Mouse (Mus musculus): ENCODE measurements around the gene Immp2l. TPM values are rescaled to one million over a fixed set of nuclear protein-coding genes. Genes with fewer than 3 reads are reported as not detected.
A peak's percentile ranks its signal among the peaks of the same experiment; 100 is the strongest.

The Immp2l gene
- total RNA-seq, 2 experiments from 2014 or later, result 7.1 to 8.8 TPM

DNA sequence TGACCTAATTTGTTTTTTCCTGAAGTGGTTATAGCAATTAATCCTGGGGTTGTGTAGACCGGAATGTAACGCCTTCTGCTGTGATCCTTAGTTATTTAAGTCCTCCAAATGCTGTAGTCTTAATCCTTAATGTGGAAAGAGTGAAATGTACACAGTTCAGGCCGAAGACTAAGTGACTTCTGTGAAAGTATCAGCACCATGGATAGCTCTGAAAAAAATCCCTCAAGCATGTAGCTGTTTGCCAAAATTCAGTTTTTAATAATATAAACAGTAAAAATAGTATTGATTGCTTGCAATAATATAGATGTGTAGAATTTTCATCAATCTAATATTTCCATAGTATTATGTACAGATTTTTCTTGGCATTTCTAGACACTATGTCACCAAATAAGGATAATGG lies 332.1 kb downstream of the Immp2l start:
- intact Hi-C loops (cut with DNase I; ENCODE audit: low total_unique reads), result no loop called here

DNA sequence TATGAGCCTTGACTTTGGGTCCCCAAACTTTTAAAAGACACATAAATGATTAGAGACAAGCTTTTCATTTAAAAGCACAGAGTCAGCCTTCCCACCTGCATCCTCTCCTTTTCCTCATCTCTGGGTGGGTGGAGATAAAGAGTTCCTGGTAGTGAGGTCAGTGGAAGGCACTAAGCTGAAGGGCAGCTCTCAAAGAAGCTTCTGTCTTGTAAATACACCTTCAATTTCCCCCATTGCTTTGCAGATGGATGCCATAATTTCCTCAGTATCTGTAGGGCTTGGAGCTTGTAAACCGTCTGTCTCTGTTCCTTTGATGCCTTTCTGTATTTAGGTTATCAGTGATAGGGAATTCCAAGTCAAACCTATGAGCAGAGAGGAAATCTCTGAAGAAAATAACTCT lies 362.8 kb downstream of the Immp2l start:
- intact Hi-C loops (cut with DNase I; ENCODE audit: low total_unique reads), result no loop called here
- no peak for DNase-seq

More for the DNA sequence above, 332.1 kb downstream of the Immp2l start:
- no peak for DNase-seq

DNA sequence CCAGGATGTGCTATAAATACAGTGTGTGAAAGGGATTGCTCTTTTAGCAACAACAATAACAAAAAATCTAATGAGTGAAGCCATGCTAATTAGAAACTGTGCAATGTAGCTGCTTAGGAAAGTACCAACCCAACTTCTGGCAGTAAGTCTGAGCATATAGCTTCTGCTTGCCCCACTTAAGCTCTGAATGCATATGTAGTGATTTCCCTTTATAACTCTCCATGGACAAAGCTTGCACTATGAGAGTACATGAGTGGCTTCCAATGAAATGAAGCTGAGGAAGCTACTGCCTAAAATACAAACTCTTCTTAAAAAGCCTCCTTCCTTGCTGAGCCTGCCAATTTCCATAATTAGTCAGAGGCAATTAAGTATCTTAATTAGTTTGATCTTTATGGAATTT lies 370.3 kb downstream of the Immp2l start:
- intact Hi-C loops (cut with DNase I; ENCODE audit: low total_unique reads), result no loop called here
- no peak for DNase-seq

DNA sequence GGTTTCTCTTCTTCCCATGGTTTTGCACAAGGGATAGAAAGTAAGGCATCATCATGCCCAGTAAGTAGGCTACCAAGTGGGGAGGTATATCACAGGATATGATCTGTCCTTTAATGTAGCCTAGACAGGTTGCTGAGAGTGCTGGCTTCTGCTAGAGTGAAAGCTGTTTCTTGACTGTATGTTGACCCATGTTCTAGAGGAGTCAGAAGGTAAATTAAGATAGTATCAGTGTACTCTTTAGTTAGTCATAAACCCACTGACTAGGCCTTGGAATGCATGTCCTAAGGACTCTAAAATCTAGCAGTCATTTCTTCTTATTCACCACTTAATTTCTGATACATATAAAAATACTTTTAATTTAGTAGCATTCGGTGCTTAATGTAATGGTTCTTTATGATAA lies 377.2 kb downstream of the Immp2l start:
- intact Hi-C loops (cut with DNase I; ENCODE audit: low total_unique reads), result no loop called here
- DNase-seq, result no peak

DNA sequence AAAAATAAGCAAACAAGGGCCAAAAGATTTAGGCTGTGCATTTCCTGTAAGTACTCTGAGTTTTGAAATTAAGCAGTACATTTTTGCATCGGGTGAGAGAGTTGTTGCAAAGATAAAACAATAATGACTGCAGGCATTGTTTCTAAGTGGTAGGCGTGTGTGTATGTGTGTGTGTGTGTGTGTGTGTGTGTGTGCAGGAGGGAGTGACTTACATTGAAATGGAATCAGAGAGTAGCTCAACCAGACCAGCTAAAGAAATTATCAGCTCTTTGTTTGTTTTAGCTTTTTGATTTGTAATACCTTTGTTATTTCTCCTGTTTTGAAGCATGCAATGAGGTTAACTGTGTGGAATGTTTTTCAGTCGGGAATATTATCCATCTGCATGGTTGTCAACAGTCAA lies 378.0 kb downstream of the Immp2l start:
- no peak for DNase-seq

DNA sequence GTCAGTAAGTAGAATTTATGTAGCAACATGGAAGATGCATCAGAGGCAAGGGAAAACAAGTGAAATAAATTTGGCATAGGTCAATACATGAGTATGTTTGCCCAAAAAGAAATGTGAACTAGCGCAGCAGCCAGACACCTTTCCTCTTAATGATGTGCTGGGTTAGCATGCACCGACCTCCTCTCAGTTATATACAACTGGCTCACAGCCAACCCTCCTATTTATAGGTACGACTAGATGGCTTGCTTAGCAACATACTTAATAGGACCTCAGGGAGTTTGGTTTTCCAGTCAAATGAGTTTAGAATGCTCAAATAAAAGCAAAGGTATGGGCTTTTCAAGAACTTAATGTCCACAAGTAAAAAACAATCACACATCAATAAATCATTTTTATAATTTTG lies 385.5 kb downstream of the Immp2l start:
- no peak for DNase-seq
- intact Hi-C loops (cut with DNase I; ENCODE audit: low total_unique reads), result no loop called here

More for the DNA sequence above, 378.0 kb downstream of the Immp2l start:
- intact Hi-C loops (cut with DNase I; ENCODE audit: low total_unique reads), result no loop called here

DNA sequence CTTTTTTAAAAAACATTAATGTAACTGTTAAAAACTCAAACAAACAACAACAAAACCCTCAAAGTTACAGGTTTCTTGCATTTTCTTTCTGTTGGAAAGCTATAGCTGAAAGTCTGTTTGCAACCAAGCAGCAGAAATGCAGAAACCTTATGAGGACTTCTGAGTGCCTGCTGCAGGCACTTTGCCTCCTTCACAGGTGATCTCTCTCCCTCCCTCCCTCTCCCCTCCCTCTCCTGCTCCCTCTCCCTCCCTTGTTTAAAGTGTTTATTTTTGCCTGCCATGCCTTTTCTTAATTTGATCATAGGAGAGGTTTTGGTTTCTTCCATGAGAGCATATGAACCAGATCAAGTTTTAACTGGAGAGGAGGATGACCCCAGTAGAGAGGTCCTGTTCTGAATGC lies 392.7 kb downstream of the Immp2l start:
- intact Hi-C loops (cut with DNase I; ENCODE audit: low total_unique reads), result no loop called here
- no peak for DNase-seq

DNA sequence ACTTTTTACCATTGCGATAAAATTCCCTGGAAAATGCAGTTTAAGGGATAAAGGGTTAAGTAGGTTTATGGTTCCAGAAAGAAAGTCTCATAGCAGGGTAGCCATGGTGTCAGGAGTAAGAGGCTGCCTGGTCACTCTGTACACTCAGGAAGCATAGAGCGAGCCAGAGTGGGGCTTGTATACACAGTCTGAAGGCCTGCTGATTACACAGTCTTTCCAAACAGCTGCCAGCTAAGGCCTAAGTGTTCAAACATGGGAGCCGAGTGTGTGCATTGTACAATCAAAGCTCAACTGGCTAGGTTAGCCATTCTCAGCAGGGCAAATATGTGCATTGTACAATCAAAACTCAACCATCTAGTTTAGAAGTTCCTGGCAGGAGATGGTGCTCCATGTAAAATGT lies 393.2 kb downstream of the Immp2l start:
- DNase-seq, result no peak

DNA sequence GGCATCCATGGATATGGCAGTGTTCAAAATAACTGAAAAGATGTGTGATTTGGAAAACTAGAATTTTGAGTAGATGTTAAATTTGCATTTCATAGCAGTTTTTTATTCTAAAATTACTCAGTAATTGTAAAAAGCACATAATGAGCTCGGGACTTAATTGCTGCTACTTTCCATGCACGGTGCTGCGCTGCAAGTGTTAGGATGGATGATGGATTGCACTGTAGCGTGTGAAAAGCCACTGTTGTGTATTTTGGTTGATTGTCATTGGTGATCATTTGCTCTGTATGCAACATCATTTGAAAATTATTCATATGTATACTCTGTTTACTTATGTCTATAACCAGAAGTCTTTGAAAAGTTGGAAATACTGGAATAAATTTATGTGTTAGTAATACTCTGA lies 394.1 kb downstream of the Immp2l start:
- intact Hi-C loops (cut with DNase I; ENCODE audit: low total_unique reads), result no loop called here
- no peak for DNase-seq

More for the DNA sequence above, 393.2 kb downstream of the Immp2l start:
- intact Hi-C loops (cut with DNase I; ENCODE audit: low total_unique reads), result no loop called here

DNA sequence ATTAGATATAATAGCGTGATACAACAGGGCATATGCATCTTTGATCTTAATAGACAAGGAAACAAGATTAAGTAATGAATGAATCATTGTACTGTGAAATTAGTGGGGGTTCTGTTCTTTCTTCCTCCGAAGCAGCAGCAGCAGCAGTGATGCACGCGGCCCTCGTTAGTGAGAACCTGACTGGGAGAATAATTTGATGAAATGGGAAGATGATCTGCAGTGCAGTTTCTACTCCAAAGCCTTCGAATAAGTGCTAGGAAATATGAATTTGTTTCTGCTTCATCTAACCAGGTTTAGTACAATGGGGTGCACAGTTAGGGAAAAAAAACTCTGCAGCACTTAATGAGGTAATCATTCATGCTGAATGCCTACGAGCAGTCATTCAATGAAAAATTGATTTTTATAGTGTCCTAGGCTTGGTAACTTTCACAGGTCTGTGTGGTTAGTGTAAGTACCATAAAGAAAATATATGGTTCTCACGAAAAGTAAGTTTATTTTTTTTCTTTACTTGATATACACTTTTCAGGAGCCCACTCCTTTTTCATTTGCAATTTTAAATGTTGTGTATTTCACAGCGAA lies 401.3 kb downstream of the Immp2l start:
- DNase-seq, result no peak
- intact Hi-C loops (cut with DNase I; ENCODE audit: low total_unique reads), result no loop called here

DNA sequence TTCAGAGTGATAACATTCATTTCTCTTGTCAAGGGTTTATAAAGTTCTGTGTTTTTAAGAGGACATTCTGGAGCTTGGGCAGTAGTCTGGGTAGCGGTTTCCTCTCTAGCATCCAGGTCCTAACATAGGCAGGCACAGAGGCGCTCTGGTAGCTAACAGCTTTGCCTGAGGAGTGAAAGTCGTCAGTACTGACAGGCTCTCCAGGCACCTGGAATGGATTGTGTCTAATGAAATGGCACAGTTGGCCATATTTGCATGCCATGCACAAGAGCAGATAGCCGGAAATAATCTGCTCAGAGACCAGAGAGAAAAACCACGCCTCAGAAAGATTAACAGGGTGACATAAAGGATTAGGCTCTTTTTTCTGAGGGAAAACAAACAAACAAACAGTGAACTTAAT lies 403.6 kb downstream of the Immp2l start:
- no peak for DNase-seq
- intact Hi-C loops (cut with DNase I; ENCODE audit: low total_unique reads), result no loop called here

DNA sequence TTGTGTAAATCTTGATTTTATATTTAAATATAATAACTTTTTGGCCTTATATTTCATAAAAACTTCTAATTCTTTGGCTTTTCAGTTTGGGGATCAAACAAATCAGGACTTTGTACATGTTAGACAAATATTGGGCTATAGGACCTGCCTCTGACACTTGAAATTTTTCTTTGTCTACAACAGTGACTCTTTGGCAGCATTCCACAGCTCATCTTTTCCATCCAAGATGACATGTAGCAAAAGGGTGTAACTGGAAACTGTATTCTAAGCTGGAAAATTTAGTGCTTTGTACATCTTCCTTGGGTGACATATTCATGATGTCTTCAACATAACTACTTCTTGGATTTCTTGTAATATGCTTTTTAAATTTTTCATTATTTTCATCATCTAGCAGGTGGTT lies 404.9 kb downstream of the Immp2l start:
- DNase-seq, result no peak
- intact Hi-C loops (cut with DNase I; ENCODE audit: low total_unique reads), result no loop called here

DNA sequence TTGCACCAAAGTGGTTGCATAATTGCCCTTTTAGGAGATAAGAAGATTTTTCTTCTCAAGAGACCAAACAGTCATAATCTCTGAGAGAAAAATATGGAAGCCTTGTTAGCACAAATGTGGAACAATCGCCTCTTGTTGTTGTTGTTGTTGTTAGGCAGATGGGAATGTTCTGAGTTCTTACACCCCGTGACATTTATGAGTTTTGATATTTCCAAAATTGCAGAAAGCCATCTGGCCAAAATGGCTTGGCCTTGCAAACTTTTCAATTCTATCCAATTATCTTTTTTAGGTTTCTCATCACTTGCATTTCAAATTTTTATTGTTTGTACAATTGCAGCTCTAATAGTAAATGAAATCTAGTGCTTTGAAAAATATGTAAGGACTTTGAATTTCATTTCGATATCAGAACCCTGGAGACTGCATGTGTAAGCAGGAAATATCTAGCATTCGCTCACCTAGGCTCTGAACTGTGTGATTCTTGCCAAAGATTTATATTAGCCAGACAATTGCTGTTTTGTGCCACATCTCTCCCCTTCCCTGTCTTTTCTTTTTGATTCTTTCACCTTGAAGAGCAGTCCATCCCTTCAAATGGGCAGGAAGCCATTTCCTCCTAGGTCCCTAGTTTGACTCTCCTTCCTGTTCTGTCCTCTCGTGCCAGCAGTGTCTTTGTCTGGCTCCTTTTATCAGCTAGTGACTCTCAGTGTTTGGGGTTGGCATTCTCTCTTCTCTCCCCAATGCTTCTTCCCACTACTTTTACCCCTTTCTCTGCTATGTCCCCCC lies 412.5 kb downstream of the Immp2l start:
- DNase-seq, result no peak
- intact Hi-C loops (cut with DNase I; ENCODE audit: low total_unique reads), result no loop called here

DNA sequence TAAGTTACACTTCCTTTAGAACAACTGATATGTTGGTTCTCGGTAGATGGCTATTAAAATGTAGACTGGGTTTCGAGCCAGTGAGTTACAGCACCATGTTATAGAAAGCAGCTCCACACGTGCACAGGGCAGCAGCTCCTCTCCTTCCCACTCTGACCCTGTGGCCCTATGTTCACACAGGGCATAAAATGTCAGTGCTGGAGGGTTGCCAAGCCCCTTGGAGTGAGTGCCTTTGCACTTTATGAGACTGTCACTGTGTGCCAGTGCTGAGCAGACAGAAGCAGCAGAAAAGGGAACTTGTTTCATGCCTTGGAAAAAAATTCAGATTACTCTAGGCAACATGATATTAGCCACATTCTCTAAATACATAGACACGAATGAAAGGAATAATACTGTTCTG lies 414.6 kb downstream of the Immp2l start:
- intact Hi-C loops (cut with DNase I; ENCODE audit: low total_unique reads), result no loop called here
- peak; percentile 53 for DNase-seq

DNA sequence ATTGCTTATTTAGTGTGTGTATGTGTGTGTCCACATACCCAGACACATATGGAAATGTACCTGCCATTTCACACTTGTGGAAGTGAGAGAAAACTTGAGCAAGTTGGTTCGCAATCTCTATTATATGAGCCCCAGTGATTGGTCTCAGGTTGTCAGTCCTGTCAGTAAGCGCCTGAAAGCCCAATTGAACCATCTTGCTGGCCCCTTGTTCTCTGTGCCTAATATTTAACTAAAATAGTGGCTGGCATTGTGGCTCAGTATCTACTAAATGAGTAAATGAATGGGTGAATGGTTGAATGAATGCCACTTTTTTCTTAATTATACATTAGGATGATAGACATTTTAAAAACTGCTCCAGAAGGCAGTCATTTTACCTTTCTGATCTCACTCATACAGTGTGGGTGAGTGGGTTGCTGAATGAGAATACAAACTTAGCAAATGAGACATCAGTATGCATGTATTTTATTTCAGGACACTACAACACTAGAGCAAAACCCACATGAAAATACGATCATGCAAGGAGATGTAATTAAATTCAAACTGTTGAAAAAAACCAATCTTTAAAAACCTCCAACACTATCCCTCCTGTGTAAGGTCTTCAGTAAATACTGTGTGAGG lies 444.6 kb downstream of the Immp2l start:
- DNase-seq, result no peak
- intact Hi-C loops (cut with DNase I; ENCODE audit: low total_unique reads), result no loop called here

DNA sequence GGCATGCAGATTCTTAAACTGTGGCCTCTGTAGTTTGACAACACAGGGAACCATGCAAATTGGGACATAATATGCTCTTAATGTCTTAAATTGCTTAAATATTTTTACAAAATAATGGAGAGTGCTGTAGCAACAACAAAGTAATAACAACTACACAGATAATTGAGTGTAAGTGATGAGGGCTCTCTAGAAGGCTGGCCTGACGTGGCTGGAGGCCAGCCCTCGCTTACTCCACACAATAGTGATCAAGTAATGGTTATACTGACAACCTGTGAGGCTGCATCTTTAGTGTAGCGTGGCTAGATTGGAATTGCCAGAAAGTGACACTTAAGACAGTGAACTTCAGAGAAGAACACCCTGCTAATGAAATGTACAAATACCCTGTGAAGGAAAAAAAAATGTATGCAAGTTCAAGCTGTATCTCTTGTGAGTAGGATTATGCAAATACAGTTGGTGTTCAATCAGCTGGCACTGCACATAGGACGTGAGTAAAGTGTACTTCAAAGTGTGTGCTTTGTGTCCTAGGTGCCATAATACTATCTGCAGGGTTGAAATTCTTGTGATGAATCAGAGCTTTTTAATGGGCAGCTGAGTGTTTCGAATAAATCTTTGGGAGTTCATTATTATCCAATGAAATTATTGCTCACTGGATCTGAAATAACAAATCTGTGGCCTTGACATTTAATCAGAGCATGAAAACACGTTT lies 445.4 kb downstream of the Immp2l start:
- DNase-seq, result no peak
- intact Hi-C loops (cut with DNase I; ENCODE audit: low total_unique reads), result no loop called here

DNA sequence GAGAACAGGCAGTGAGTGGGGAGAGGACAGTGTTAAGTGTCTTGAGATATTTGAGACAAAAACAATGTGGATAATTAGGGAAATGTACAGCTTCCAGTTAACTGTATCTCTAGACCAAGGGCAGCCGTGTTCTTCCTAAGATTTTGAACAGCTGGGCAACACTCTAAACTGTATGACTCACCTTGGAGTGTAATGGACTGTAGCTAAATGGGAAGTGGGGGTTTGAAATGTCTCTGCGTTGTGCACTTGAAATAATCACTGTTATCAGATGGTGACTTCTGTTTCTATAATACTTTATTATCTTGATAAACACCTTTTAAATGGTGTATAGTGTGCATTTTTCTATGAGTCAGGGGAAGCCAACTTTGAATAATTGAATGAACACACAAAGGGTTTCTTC lies 457.6 kb downstream of the Immp2l start:
- intact Hi-C loops (cut with DNase I; ENCODE audit: low total_unique reads), result loop anchor here (10.0 kb wide), 1 partner anchor 637 kb away; no protein-coding TSS in a partner anchor
- no peak for DNase-seq

DNA sequence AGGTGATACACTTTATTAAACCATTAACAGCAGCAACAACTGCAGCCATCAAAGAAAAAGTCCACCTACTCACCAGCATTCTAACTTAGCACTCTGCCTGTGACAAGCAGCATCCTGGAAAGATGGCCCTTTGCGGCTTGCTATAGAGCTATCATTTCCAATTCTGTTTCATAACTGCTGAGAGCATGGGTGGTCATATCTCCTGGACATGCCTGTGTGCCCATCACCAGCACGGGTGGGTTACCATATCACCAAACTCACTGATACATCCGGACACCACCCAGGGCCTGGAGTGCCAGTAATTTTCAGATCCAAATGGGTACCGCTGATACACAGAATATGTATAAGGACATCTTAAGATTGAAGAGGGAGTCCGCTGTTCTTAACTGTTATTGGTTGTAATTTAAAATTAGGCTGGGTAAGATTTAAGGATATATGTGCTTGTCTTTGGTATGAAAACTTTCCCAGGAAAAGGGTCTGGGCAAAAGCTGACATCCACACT lies 459.3 kb downstream of the Immp2l start:
- intact Hi-C loops (cut with DNase I; ENCODE audit: low total_unique reads), result loop anchor here (10.0 kb wide), 1 partner anchor 638 kb away; no protein-coding TSS in a partner anchor
- DNase-seq, result no peak

DNA sequence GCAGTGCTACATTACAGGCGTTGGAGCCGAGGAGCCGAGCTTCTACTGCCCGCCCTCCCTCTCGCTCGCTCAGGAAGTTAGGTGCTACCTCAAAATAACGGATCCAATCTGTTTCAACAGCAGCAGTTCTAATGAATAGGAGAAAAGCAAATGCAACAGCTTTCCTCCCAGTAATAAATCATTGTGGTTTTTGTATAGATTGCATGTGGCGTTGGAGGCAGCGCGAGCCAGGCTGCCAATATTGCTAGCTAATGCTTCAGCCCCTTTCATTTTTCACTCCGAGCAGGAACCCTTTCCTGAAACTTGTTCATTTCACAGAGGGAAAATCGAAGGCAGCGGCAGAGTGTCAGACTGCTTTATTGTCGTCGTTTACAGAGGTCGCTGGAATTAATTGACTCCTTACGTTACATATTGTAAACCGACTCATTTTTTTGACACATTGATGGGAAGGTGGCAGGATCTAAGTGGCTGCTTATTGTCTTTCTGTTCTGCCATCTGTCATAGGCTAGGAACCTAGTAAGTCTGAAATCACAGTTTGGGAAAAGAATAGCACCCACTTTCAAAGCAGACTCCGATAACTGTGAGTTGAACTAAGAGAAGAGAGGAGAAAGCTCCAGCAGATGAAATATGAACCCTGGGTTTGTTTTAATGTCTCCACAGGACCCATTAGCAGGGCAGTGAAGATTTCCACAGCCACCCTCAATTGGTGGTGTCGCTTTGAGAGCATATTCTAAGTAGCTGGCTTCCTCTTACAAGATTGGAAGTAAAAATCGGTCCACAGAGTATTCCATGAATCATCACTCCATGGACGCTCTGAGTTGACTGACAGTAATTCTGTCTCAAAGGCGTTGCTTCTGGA lies 459.9 kb downstream of the Immp2l start:
- intact Hi-C loops (cut with DNase I; ENCODE audit: low total_unique reads), result loop anchor here (10.0 kb wide), 1 partner anchor 639 kb away; no protein-coding TSS in a partner anchor
- DNase-seq, result no peak
